Mouse (Mus musculus): Measurements from ENCODE around the gene Prkar1a.

Gene Prkar1a

DNA sequence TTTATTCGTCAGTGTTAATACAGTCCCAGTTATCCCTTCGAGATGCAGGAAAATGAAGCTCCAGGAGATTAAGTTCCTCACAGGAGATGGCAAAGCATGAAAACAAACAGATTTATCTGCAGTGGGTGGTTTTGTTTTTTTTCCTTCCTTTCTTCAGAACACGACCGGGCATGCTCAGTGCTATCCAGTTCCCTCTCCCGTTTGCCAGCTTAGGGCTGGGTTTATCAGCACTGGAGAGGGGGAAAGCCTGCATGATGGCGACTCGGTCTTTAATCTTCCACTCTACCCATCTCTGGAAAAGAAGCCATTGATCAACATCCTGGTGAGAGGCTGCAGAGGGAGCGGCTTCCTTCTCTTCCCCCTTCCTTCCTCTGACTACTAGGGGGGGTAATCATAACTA lies at the start of gene Prkar1a:
TSS of gene Prkar1a (plus strand) at position 200 of the 400 bp plus-strand sequence.
- no peak for DNase-seq (ENCODE audit: low spot score in 2 of 2)

- no peak for DNase-seq (ENCODE audit: low spot score in 2 of 2)
These were observed 41.6 kb upstream of the Prkar1a start for GRCm38 (mm10) chr11:109607600-109607999.

GRCm38 (mm10) chr11:109608976-109609625 lies 40.1 kb upstream of the Prkar1a start:
- DNase-seq (ENCODE audit: low spot score in 2 of 2): no peak

DNA sequence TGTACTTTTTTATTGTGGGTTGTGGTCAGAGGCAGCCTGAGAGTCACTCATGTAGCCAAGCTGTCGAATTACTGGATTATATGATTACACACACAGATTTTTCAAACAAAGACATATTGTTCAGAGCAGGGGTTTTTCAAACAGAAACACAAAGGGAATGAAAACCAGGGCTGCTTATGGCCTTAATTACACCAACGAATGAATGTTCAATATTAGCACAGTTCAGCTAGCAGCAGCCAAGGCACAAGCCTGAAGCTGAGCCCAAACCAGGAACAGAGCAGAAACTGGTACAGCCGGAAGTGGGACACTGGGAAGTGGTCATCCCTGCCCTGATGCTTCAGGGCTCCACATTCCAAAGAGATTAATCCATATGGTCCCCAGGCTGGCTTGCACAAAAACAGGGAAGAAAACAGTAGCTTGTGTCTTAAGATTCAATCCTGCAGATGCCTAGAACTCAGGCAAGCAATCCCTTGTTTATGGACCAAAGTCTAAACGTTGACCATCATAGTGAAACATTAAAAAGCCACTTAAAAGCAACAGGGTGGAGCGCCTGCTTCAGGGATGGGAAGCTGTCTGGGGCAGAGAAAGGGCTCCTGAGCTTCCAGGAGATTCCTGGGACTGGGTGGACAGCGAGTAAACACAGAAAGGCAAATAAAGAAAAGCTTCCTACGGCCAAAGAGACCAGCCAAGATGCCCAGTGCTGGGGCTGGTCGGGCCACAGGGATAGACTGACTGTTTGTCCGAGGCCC lies 39.0 kb upstream of the Prkar1a start:
- DNase-seq (ENCODE audit: low spot score in 2 of 2): no peak

- DNase-seq (ENCODE audit: low spot score in 2 of 2): no peak
These were observed 38.4 kb upstream of the Prkar1a start for GRCm38 (mm10) chr11:109610795-109611302.

DNA sequence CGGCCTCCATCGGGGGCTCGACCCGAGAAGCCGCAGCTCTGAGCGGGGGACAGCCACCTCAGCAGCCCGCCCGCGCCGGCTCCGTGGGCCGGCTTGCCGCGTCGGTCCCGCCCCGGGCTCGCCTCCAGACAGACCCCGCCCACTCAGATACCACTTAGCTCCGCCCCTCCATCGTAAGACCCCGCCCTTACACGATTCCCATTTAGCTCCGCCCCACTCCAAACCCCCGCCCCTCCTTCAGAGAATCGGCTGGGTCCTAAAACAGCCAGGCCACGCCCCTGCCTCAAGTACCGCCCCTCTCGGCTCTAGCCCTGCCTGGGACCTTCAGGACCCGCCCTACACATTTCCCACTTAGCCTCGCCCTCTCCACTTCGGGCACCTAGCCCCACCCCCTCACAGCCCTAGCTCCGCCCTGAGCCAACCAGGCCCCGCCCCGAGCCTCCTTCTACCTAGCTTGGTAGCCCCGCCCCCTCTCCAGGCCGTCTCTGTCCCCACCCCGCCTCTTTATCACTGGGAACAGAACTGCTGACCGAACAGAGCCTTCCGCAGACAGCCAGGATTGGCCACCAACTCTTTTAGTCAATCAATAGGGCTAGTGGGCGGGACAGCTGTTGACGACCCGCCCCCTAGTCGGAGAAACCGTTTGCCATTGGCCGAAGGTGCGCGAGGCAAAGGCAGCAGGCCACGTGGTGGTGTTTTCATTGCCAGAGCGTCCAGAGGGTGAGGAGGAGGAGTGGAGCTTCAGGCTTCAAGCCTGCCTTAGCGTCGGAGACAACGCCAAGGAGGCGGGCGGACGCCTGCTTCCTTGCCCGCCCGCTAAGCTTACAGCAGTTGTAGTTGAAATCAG lies 37.7 kb upstream of the Prkar1a start, which contains the start of gene Wipi1:
TSS of gene Wipi1 (minus strand) at position 665 of the 847 bp plus-strand sequence.
- DNase-seq (ENCODE audit: low spot score in 2 of 2): peak; percentile 97

DNA sequence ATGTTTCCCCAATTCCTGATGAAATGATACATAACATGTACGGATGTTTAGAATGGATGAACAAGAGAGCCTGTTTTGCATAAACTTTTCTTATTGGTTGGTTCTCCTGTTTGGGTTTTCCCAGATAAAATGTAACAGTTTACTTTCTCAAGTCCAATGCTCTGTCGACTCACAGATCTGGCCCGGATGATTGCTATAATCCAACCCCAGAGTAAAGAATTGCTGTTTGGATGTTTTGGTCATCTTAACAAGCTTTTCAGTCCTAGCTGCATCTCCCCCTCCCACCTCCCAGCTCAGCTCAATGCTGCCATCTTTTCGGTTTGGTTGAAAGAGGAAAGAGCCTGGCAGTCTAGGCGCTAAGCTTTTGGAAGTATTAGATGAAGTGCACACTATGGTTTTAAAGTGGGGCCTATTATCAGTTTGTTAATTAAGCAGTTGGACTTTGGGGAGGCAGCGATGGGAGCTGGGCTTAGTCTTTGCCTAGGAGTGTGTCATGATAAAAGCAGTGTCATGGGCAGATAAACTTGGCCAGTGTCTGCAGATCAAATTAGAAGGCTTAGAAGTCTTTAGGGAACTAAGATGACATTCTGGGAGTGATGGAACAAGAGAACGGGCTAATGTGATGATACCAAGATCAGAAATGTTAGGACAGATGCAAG lies 36.2 kb upstream of the Prkar1a start:
- no peak for DNase-seq (ENCODE audit: low spot score in 2 of 2)

DNA sequence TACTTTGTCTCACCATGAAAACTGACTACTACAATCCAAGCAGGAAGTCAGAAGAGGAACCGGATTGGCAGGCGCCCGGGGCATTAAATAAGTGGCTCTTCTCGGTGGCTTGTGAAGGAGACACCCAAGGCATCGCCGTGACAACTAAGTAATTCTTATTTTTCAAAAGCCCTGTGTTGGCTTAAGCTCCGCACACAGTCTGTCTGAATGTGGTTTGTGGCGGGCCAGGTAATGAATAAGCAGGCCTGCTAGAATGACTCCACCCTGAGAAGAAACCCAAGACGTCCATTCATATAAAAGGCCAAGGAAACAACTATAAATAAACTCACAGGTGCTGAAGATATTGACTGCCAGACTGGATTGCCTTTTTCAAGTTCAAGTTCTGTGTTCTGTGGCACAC lies 33.9 kb upstream of the Prkar1a start:
- DNase-seq (ENCODE audit: low spot score in 2 of 2): no peak

DNA sequence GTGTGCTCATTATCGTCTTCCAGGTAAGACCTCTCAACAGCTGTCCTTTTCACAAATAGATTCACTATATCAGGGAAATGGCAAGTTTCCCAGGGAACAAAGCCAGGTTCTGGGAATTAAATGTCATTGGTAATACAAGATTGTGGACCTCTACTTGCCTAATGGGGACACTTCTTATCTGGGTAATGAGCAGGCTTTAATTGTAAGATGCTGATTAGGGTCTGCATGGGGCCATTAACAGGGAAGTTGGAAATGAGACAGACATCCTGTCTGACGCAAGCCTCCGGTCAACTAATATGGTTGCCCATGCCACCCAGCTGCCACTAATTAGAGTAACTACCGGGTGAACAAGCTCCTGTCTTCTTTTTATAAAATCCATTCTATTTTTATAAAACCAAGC lies 32.9 kb upstream of the Prkar1a start:
- DNase-seq (ENCODE audit: low spot score in 2 of 2): no peak

GRCm38 (mm10) chr11:109616766-109617165 lies 32.4 kb upstream of the Prkar1a start:
- no peak for DNase-seq (ENCODE audit: low spot score in 2 of 2)

- peak; percentile 49 to 68 for DNase-seq (ENCODE audit: low spot score in 2 of 2)
These were observed 30.1 kb upstream of the Prkar1a start for GRCm38 (mm10) chr11:109619055-109619454.

GRCm38 (mm10) chr11:109620356-109620755 lies 28.8 kb upstream of the Prkar1a start:
- no peak for DNase-seq (ENCODE audit: low spot score in 2 of 2)

DNA sequence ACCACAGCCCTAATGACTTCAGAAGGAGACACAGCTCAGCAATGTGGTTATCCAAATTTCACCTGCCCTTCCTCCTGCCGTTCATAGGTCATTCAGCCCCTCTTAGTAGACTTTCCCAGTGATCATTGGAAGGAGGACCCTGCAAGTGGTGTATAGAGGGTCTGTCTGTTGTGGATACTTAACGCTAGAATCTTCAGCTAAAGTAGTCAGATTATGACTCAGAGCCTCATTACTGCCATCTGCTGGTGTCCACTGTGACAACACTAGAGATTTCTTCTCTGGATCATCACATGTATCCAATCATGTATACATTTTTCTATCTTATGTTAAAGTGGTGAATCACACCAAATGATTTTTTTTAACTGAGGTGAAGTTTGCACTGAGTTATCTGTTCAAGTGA lies 28.0 kb upstream of the Prkar1a start:
- peak; percentile 29 to 40 for DNase-seq (ENCODE audit: low spot score in 2 of 2)

DNA sequence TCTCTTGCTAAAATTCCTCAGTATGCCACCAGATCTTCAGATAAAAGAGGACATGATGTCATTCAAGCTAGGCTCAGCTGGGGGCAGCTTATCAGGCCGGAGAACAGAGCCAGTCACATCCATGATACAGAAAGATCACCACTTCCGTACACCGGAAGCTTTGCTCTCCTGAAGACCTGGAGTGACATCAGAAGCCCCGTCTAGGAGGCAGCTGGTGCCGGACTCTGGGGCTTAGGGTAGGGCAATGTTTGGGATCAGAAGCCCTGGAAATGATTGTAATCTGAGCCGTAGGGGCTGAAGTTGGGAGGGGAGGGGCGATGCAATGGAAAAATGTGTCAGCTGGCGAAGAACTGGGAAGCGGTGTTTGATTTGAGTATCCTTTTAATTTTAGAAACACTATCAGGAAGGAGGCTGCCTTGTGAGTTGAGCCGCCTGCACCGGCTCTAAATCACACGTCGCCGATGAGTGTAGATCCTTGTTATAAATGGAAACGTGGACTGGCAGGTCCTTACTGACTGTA lies 26.6 kb upstream of the Prkar1a start:
- DNase-seq (ENCODE audit: low spot score in 2 of 2): no peak

- DNase-seq (ENCODE audit: low spot score in 2 of 2): no peak
These were observed 26.0 kb upstream of the Prkar1a start for GRCm38 (mm10) chr11:109623238-109623637.

- no peak for DNase-seq (ENCODE audit: low spot score in 2 of 2)
These were observed 21.6 kb upstream of the Prkar1a start for GRCm38 (mm10) chr11:109627648-109628047.

DNA sequence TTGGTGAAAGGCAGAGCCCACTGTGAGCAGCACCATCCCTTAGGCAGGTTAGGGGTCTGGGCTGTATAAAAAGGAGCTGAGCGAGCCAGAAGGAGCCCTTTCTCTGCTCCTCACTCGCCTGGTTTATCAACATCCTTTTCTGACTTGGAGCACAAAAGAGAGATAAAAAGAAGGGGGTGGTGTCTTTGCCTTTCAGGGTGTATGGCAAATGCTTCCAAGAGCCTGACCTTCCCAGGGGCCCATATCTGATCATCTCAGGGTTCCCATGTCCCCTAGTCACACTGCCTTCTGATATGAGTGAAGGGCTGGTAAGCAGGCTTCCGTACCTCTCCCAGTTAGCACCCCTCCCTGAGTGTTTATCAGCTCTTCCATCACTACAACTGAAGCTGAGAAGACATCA lies 21.1 kb upstream of the Prkar1a start:
- no peak for DNase-seq (ENCODE audit: low spot score in 2 of 2)

DNA sequence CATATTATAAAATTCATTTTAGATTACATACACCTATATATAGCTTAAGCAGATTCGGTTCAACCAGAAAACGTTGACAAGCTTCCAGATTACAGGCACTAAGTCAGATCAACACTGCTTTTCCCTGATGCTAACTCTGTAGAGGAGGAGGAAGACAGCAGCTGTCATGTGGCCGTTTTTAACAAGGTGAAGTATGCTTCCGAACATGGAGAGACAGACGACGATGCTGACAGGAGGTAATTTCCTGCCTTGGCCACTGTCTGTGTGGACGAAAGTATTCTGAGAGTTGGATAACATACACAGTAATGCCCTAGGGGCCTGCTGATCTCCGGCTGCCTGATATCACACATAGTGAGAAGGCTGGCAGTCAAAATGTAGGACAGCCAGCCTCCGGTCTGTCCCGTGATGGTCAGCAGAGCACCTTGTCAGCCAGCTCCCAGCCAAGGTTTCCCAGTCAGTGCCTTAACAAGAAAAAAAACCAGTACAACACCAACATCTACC lies 20.1 kb upstream of the Prkar1a start:
- DNase-seq (ENCODE audit: low spot score in 2 of 2): no peak

- no peak for DNase-seq (ENCODE audit: low spot score in 2 of 2)
These were observed 14.3 kb upstream of the Prkar1a start for GRCm38 (mm10) chr11:109634928-109635327.

- DNase-seq (ENCODE audit: low spot score in 2 of 2): no peak
These were observed 13.3 kb upstream of the Prkar1a start for GRCm38 (mm10) chr11:109635871-109636395.

All from natural killer cell, adult 2 months (primary cell).